Mouse (Mus musculus): ENCODE results near the gene Rtl1. TPM values are rescaled to one million over a fixed set of nuclear protein-coding genes. Genes with fewer than 3 reads are reported as not detected.

The Rtl1 gene
- total RNA-seq, 2 experiments from 2014 or later = not detected

DNA sequence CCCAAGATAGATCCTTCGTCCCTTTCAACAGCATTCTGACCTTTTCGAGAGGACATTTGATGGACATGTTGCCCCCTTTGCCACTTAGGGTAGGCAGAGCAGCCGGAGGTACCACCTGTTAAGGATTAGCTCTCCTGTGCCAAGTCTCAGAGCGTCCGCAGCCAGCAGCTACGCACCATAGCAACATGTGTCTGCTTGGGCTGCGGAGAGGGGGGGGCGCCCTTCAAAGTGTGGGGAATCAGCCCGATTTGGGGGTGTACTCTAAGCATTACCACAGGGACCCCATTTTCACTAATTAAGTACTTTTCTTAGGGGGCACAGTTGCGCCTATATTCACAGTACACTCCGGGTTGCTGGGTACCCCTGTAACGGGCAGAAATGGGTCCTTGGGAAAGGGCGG, 60.2 kb downstream of the Rtl1 start:
- ATAC-seq (replicated peaks; ENCODE audit: low FRiP score, low TSS enrichment, poor library complexity, severe bottlenecking) = no peak

Other genes with a start within 250 kb of the Rtl1 start
- gene Dlk1, start 147.5 kb downstream of the Rtl1 start, total RNA-seq (2014; fragmentation: Nextera tagmentation) = not detected in 2 replicates
- gene Dlk1, start 147.5 kb downstream of the Rtl1 start, total RNA-seq (2017) = not detected in 2 replicates